Mouse (Mus musculus) c-Kit-positive CD71-positive TER-119-negative erythroid progenitor cells, embryonic 14.5 days (primary cell): Measurements from ENCODE around the gene Naa20.

Source experiments
- DNase-seq: peaks from one replicate; pipeline ENCODE4 v3.0.0-alpha.2; 2013; ENCODE audit warnings: low read depth

The Naa20 gene

DNA sequence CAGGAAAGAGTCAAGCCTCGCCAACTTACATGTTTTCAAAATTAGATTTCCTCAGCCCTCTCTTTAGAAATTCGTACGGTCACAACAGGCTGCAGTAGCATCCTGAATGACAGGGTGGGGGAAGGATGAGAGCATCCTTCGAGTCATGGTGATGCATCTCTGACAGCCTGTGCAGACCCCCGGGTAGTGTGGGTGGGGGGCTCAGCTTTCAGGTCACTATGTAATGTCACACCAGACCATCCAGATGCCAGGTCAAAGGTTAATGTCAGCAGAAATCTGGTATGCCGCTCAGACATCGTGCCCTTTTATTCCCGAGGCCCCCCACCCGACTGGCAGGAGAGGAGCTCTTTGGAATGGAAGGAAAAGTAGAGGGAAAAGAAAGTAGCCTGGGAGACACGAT lies 48.3 kb downstream of the Naa20 start:
- DNase-seq, result no peak

DNA sequence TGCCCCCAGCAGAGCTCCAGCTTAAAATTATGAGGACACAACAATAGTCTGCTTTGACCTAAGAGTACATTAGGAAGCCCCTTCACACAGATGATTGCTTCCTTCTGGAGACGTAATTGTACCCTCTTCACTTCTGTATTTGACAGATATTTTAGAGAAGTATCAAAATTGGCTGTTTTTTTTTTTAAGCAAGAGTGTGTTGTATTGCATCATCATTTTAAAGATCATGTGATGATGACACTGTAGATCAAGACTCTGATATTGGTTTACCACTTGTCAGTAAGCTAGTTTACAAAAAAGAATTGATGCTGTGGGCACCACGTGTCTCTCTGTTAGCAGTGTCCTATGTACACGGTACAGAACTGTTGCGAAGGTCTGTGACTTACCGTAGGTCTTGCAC lies 50.8 kb downstream of the Naa20 start:
- DNase-seq, result no peak

DNA sequence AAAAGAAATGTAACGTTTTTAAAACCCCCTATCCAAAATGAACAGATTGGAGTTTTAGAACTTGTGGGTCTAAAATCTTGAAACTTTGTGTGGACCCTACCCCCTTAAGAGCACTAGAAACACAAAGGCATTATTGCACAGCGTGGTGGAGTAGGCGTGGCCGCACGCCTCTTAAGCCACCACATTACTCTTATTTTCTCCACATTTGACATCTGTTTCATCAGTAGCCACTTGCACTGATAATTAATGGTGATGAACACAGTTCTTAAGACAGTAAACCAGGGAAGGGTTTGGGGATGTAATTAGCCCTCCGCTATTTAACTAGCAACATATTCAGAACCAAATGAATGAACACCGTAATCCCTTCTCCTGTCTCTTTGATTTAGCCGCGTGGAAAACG lies 53.9 kb downstream of the Naa20 start:
- no peak for DNase-seq

DNA sequence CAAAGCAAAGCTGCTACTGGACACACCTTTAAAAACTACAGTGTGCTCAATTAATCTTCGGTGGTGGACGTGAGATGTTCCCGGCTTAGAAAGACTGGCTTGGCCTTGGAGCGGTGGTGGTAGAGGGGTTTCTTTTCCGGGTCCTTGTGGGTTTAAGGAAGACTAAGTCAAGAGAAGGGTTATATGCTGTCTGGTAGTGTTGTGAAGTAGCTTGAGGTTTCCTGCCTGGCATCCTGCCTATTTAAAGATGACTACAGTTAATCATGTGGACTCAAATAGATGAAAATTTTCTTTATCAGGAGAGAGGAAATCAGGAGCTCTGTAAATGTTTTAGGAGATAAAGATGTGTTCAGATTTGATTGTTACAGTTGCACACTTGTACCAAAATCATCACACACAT lies 54.4 kb downstream of the Naa20 start:
- DNase-seq, result no peak

DNA sequence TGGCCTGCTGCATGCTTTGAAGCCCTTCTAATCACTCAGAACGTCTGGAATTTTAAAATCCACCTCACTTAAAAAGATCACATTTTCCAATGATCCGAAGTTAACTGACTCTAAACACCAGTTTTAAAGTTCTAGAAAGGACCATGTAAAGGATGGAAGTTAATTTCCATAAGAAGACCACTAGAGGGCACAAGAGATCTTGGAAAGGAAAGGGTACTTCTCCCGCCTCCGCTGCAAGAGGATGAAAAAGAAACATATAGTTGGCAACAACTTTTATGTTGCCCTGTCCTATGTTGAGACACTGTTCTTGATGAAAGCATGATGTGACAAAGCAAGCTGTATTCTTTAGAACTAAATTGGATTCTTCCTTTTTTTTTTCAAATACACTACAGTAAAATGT lies 55.6 kb downstream of the Naa20 start:
- DNase-seq, result peak; percentile 1

DNA sequence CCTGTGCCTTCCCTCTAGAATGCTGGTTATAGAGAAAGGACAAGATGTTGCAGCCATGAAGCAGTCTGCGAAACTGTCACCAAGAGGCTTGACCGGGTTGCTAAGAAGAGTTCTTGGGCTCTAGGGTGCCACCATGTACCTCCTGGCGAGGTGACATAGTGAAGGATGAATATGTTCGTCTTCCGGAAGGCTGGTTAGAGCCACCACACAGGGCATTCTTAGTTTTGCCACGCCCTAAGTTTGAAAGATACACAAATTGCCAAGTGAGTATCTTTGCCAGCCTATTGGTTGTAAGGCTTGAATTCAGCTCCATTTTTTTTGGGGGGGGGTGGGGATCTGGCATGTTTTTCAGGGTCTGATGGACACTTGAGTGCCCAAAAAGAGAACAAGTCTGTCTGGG lies 56.2 kb downstream of the Naa20 start:
- DNase-seq, result no peak

DNA sequence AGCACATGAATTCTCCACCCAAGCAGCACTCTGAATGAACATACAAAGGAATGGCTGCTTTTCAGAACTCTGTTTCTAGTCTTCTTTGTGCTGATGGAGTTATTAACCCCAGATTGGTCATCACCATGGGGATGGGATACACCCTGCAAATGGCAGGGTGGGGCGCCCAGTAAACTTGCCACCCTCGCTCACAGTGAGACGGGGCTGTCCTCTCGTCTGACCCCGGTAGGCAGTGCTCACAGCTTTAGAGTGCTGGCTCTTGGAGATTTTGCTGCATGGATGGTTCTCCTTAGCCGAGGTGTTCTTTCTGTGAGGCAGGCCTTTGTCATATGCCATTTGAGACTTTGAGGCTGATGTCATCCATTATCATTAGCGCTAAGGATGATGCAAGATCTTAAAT lies 56.7 kb downstream of the Naa20 start:
- no peak for DNase-seq

DNA sequence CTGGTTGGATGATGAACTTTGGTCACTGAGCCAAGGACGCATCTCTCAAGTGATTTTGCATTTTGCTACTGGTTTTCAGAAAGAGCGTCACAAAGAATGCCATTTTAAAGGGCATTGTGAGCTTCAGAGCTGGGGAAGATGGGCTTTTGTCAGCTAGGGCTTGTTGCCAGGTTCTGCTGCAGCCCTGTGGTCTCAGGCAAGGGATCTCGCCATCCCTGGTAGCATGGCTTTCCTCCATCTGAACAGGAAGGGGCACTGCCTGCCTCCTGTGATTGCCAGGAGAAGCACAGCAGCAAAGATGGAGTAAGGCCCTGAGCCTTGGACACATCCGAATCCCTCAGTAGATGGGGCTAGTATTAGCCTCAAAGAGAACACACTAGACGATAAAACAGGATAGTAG lies 60.0 kb downstream of the Naa20 start:
- no peak for DNase-seq
